Mouse (Mus musculus) thymus, postnatal 36 days (tissue): Measurements from ENCODE around the gene Rab4b.

Experiments used
- DNase-seq, 2 experiments: peaks; one replicate each; pipeline ENCODE4 v3.0.0; 2022; ENCODE audit warnings: mixed read lengths in 2 of 2

Rab4b gene

GRCm38 (mm10) chr7:27159256-27159655, 19.4 kb downstream of the Rab4b start:
- DNase-seq = no peak

- DNase-seq = no peak
These were observed 20.5 kb downstream of the Rab4b start for GRCm38 (mm10) chr7:27158171-27158570.

- DNase-seq = no peak
These were observed 22.7 kb downstream of the Rab4b start for GRCm38 (mm10) chr7:27156005-27156404.

DNA sequence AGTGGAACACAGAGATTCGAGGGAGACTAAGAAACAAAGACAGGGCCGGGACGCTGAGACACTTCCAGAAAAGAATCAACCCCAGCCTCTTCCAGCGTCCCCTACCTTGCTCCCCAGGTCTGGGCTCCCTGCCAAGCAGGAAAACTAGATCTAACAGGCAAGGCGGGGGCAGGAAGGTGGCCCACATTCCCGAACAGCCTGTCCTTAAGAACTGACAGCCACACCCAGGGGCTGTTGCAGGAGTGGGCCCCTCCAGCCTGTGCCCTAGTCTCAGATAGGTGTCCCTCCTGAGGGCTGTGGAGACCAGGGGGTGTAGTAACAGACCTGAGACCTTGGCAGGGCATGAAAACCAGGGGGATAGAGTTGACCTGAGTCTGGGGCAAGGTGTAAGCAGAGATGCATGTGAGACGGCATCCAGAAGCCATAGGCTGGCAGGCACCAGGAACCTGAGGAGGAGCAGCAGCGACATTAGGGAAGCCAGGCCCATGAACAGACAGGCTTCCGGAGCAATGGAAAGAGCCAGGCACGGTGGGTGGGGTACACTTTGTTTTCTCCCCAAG, 25.4 kb downstream of the Rab4b start, which contains the start of gene Cyp2t4:
Gene Cyp2t4 (plus strand): TSS at position 510 of the 560 bp plus-strand sequence.
- DNase-seq = no peak

DNA sequence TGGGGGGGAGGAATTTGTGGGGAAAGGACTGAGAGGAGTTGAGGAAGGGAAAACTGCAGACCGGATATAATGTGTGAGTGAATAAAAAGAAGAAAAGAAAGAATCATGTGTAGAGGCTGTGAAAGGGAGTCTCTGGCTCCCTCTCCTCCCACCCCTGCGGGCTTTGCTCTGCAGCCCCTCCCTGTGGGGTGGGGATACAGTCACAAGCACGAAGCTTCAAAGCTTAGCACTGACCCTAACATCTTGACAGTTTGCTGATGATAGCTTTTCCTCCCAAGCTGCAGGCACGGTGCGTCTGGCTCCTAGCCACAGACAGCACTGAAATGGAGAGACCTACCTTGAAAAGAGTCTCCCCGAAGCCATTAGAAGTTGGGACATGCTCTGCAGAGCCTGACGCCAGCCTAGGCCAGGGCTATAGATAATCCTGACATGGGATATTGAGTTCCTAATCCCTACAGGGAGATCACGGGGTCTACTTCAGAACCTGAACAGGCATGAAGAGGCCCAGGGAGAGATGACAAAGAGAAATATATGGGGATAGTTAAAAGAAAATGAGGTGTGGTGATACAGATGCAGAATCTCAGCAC, 42.2 kb downstream of the Rab4b start:
- no peak for DNase-seq

- DNase-seq = no peak
These were observed 44.9 kb downstream of the Rab4b start for GRCm38 (mm10) chr7:27133757-27134156.

GRCm38 (mm10) chr7:27133156-27133555, 45.5 kb downstream of the Rab4b start:
- DNase-seq = no peak

GRCm38 (mm10) chr7:27132588-27132987, 46.1 kb downstream of the Rab4b start:
- peak in 1 of 2 experiments; percentile 26 for DNase-seq

GRCm38 (mm10) chr7:27131387-27131786, 47.3 kb downstream of the Rab4b start:
- DNase-seq = no peak

GRCm38 (mm10) chr7:27130521-27131370, 48.0 kb downstream of the Rab4b start:
- no peak for DNase-seq

DNA sequence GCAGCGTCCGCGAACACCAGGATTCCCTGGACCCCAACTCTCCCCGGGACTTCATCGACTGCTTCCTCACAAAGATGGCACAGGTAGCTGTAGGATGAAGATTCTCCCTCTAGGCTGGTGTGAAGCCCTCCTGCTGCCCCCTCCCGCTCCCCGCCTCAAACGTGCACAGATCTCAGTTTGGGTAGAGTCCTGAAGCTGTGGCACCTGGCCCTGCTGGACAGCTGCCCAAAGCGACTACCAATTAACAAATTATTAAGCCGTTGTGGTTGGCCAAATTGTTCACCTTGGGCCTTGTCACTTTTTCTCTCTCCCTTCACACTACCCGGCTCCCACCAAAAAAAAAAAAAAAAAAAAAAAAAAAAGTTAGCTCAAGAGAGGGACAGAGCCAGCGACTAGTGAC, 48.9 kb downstream of the Rab4b start:
- no peak for DNase-seq

DNA sequence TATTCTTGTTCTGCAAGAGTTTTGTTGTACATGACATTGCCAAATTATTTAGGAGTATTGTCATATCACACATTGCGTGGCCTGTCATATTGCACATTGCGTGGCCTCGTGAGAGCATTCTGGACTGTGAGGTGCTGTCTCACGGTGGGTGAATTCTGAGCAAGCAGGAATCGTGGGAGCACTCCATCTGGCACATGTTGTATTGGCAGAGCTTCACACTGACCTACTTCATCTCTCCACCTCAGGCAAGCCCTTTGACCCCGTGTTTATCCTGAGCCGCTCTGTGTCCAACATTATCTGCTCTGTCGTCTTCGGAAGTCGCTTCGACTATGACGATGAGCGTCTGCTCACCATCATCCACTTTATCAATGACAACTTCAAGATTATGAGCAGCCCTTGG, 49.8 kb downstream of the Rab4b start:
- no peak for DNase-seq

- peak; percentile 13 for DNase-seq
These were observed 50.5 kb downstream of the Rab4b start for GRCm38 (mm10) chr7:27128162-27128561.

DNA sequence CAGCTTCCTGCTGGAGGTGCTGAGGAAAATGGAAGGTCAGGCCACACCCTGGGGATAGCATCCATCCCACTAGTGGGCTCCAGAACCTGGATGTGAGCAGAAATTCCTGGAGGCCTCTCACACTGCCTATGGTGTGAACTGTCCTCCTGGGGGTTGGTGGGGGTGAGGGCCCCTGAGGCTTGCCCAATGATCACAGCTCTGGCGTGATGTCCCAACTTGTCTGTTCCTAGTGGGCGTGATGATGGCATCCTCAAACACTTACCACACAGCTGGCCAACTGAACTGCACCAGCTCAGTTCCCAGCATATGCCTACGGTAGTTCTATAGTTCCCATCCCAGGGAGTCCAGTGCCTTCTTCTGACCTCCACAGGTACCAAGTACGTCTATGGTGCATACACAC, 53.7 kb downstream of the Rab4b start:
- no peak for DNase-seq

DNA sequence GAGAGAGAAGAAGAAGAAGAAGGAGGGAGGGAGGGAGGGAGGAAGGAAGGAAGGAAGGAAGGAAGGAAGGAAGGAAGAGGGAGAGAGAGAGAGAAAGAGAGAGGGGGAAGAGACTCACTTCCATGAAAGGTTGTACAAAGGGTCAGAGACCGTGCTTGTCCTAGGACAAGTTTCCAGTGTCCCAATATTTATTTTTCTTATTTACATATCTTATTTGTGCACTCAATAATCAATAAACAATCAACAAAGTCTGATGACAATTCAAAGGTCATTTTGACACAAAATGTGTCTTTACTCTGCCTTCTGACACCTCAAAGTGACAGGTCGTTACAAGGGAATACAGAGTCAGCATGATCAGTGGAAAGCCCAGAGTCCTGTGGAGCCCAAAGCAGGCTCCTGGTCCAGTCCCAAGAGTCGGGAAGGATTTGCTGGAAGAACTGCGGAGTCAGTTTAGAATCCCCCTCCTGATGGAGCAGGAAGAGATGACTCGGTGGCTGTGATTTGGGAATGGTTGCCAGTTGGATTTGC, 54.3 kb downstream of the Rab4b start:
- no peak for DNase-seq

DNA sequence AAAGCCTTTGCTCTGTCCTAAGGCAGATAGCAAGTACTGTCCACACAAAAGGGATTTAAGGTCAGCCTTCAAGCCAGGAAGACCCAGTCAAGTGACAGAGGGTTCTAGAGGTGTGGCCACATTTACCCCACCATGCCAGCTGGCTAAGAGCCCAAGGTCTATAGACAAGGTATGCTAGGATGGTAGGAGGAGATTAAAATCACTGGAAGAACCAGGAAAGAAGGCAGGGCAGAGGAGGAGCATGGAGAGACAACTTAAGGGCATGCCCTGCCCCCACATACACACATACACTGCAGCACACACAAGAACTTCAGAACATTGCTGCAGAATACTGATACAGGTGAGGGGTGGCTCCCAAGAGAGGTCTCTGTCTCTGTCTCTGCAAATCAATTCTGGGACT, 59.0 kb downstream of the Rab4b start, which contains the start of gene Cyp2f2:
Gene Cyp2f2 (plus strand): TSS at position 234 of the 400 bp plus-strand sequence.
- DNase-seq = no peak
